Mouse (Mus musculus) ES-E14 (cell line): ENCODE measurements around the gene Fam8a1. TPM values are rescaled to one million over a fixed set of nuclear protein-coding genes. Genes with fewer than 3 reads are reported as not detected.
A peak's percentile ranks its signal among the peaks of the same experiment; 100 is the strongest.

Experiments
- DNase-seq: peaks from one replicate; pipeline ENCODE4 v3.0.0-alpha.2; 2013; ENCODE audit warnings: low read depth, low spot score
- H3K27ac ChIP-seq: 2 replicates; pipeline ENCODE4 v1.5.1; 2012; ENCODE audit warnings: low read depth, mild to moderate bottlenecking, low read length, moderate library complexity, mixed read lengths; ENCODE audit not compliant: poor library complexity, insufficient read depth, severe bottlenecking
- H3K36me3 ChIP-seq: 2 replicates; pipeline ENCODE4 v1.6.1; 2012; ENCODE audit warnings: mild to moderate bottlenecking, low read length, moderate library complexity, mixed read lengths; ENCODE audit not compliant: control insufficient read depth, poor library complexity, insufficient read depth, severe bottlenecking
- H3K4me1 ChIP-seq, 2 experiments: fragments of 150-350 bp in 1 of 2; sonication (generic) in 1 of 2; 2 replicates each; pipeline ENCODE4 v1.6.1; 2012; ENCODE audit warnings: low read length in 2 of 2, mild to moderate bottlenecking in 1 of 2, mixed read lengths in 1 of 2; ENCODE audit not compliant: control insufficient read depth in 2 of 2, insufficient read depth in 2 of 2, poor library complexity in 1 of 2
- H3K4me3 ChIP-seq, 2 experiments: fragments of 150-350 bp in 1 of 2; sonication (generic) in 1 of 2; 2 replicates each; pipeline ENCODE4 v1.5.1; 2012; ENCODE audit warnings: low read length in 2 of 2, low read depth in 1 of 2, mild to moderate bottlenecking in 1 of 2, mixed read lengths in 1 of 2; ENCODE audit not compliant: insufficient read depth in 1 of 2, poor library complexity in 1 of 2, severe bottlenecking in 1 of 2
- H3K9ac ChIP-seq: 2 replicates; pipeline ENCODE4 v1.6.1; 2012; ENCODE audit warnings: low read depth, mild to moderate bottlenecking, low read length, mixed read lengths; ENCODE audit not compliant: poor library complexity, insufficient read depth, severe bottlenecking
- H3K9me3 ChIP-seq: fragments of 150-350 bp; sonication (generic); 2 replicates; pipeline ENCODE4 v1.6.1; 2012; ENCODE audit warnings: low read depth, mild to moderate bottlenecking, low read length; ENCODE audit not compliant: control insufficient read depth, insufficient read depth
- CHD2 ChIP-seq: IDR thresholded peaks from 2 replicates; pipeline ENCODE4 v1.6.1; 2014; ENCODE audit warnings: mild to moderate bottlenecking, low read depth, low read length, inconsistent platforms
- HCFC1 ChIP-seq: IDR thresholded peaks from 2 replicates; pipeline ENCODE4 v1.6.1; 2012; ENCODE audit warnings: low read length, inconsistent platforms, borderline replicate concordance; ENCODE audit not compliant: insufficient read depth
- MAFK ChIP-seq: IDR thresholded peaks from 2 replicates; pipeline ENCODE4 v1.6.1; 2014; ENCODE audit warnings: mild to moderate bottlenecking, low read depth, low read length, inconsistent platforms; ENCODE audit not compliant: insufficient read depth
- ZC3H11A ChIP-seq: IDR thresholded peaks from 2 replicates; pipeline ENCODE4 v1.6.1; 2012; ENCODE audit warnings: low read depth, mild to moderate bottlenecking, inconsistent platforms, low read length, borderline replicate concordance
- ZNF384 ChIP-seq: IDR thresholded peaks from 2 replicates; pipeline ENCODE4 v1.6.1; 2012; ENCODE audit warnings: low read depth, low read length, inconsistent platforms
- in situ Hi-C, 2 experiments: fragments of 600-800 bp; cut with MboI; formaldehyde crosslinking; loops; one replicate each; pipeline ENCODE4 v1.15.1; 2025; ENCODE audit warnings: low sequenced_read_pairs in 2 of 2, inconsistent platforms in 1 of 2; ENCODE audit not compliant: unreplicated experiment in 2 of 2
- total RNA-seq: library from RNA; depleted of rRNA; stranded (reverse); fragments of 300-350 nt; gene quantifications from 2 replicates; pipeline ENCODE4 v1.2.3, GENCODE M21; 2012

Gene Fam8a1
- total RNA-seq, 1 experiment: 32.0 TPM

- Histone ChIP-seq H3K4me1 (peaks cover 2 to 8% of the 10 kb centered on the region in 2 experiments; a peak in 2 of 4 replicates), H3K36me3 (no peaks in the 10 kb centered on the region), H3K9ac (no peak overlapping the region), H3K27ac (no peak overlapping the region), H3K9me3 (no peaks in the 10 kb centered on the region), H3K4me3 (no peak overlapping the region)
- DNase-seq: no peak
- TF ChIP-seq ZNF384: no peak
- TF ChIP-seq CHD2: 0 out of 2 replicates have a peak, but pooled peaks have one; percentile 25
- in situ Hi-C loops: loop anchor here in 1 of 2 experiments (25.0 kb wide), 1 partner anchor 333 kb away; no protein-coding TSS in a partner anchor
Observed at GRCm38 (mm10) chr13:46645476-46645875, 23.8 kb upstream of the Fam8a1 start.

- Histone ChIP-seq H3K9me3 (no peaks in the 10 kb centered on the region), H3K4me1 (no peaks in the 10 kb centered on the region), H3K4me3 (no peak overlapping the region), H3K36me3 (no peaks in the 10 kb centered on the region), H3K9ac (no peak overlapping the region), H3K27ac (no peak overlapping the region)
- TF ChIP-seq ZNF384 (no peak), CHD2 (no peak), ZC3H11A (no peak), MAFK (no peak), HCFC1 (no peak)
- DNase-seq: no peak
- in situ Hi-C loops: no loop called here
Observed at GRCm38 (mm10) chr13:46651853-46652252, 17.5 kb upstream of the Fam8a1 start.

GRCm38 (mm10) chr13:46652671-46653070 is 16.7 kb upstream of the Fam8a1 start:
- Histone ChIP-seq H3K36me3 (no peaks in the 10 kb centered on the region), H3K9me3 (no peaks in the 10 kb centered on the region), H3K9ac (no peak overlapping the region), H3K4me3 (no peak overlapping the region), H3K4me1 (no peaks in the 10 kb centered on the region), H3K27ac (no peak overlapping the region)
- TF ChIP-seq CHD2: no peak
- TF ChIP-seq ZC3H11A: no peak
- TF ChIP-seq HCFC1: no peak
- no peak for TF ChIP-seq MAFK
- TF ChIP-seq ZNF384: no peak
- no peak for DNase-seq
- in situ Hi-C loops: no loop called here

GRCm38 (mm10) chr13:46653671-46654070 is 15.7 kb upstream of the Fam8a1 start:
- Histone ChIP-seq H3K36me3 (no peaks in the 10 kb centered on the region), H3K27ac (no peak overlapping the region), H3K4me1 (no peaks in the 10 kb centered on the region), H3K9me3 (no peaks in the 10 kb centered on the region), H3K4me3 (no peak overlapping the region), H3K9ac (no peak overlapping the region)
- no peak for DNase-seq
- in situ Hi-C loops: no loop called here
- TF ChIP-seq CHD2 (no peak), HCFC1 (no peak), MAFK (no peak), ZC3H11A (no peak), ZNF384 (no peak)

GRCm38 (mm10) chr13:46654566-46654965 is 14.8 kb upstream of the Fam8a1 start:
- in situ Hi-C loops: no loop called here
- no peaks in the 10 kb centered on the region for H3K9me3 ChIP-seq
- H3K36me3 ChIP-seq: no peaks in the 10 kb centered on the region
- H3K27ac ChIP-seq: no peak overlapping the region
- no peak for DNase-seq
- no peaks in the 10 kb centered on the region for H3K4me1 ChIP-seq
- H3K9ac ChIP-seq: no peak overlapping the region
- TF ChIP-seq HCFC1: no peak
- no peak for TF ChIP-seq ZC3H11A
- TF ChIP-seq ZNF384: no peak
- no peak for TF ChIP-seq CHD2
- no peak for TF ChIP-seq MAFK
- no peak overlapping the region for H3K4me3 ChIP-seq
